Mouse (Mus musculus): ENCODE data around the gene Cxcr6. TPM values are rescaled to one million over a fixed set of nuclear protein-coding genes. Genes with fewer than 3 reads are reported as not detected.

The Cxcr6 gene
- polyA plus RNA-seq, 1 experiment from 2014 or later: 0.12 TPM

DNA sequence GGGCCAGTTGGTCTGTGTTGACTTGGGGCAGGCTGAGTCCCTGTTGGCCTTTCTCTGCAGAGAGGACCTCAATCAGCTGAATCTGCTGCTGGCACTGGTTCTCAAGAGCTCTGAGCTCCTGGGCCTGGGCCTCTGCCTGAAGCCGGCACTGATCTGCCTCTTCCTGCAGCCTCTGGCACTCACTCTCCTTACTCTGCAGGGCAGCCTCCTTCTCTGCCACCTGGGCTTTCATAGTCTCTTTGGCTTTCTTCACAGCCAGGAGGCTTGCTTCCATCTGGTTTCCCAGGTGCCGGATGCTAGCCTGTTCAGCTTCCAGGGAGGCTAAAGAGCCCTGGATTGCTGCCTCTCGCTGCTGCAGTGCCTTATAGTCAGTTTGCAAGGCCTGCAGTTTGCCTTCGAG lies 22.6 kb downstream of the Cxcr6 start:
- Histone ChIP-seq H3K27me3 (no peaks in the 10 kb centered on the region), H3K36me3 (peaks cover 72% of the 10 kb centered on the region), H3K27ac (no peak overlapping the region), H3K4me3 (no peak overlapping the region), H3K9ac (no peak overlapping the region), H3K4me2 (no peak overlapping the region), H3K4me1 (replicated peaks) (no peaks in the 10 kb centered on the region), H3K9me3 (no peaks in the 10 kb centered on the region)
- WGBS: 96% methylated on average over 4 of the region's 4 CpGs
- ATAC-seq (ENCODE audit: low FRiP score): no peak

DNA sequence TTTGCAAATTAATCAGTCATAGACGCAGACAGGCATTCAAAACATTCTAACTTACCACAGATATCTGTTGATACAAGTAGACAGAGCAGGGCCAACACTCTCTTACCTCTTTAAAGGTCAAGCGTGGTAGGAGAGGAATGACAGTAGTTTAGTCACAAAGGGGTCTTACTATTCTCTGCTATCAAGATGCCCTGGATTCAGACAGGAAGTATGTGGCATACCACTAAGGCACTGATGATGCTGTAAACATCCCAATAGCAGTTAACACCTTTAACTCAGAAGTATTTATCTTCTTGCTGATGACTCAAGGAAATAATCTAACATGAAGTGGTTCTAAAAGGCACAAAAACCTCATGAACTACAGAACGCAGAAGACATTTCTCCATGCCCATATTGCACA lies 29.6 kb downstream of the Cxcr6 start:
- Histone ChIP-seq H3K9ac (no peak overlapping the region), H3K9me3 (no peaks in the 10 kb centered on the region), H3K4me3 (no peak overlapping the region), H3K4me1 (replicated peaks) (no peaks in the 10 kb centered on the region), H3K4me2 (no peak overlapping the region), H3K36me3 (peaks cover 57% of the 10 kb centered on the region), H3K27ac (no peak overlapping the region), H3K27me3 (no peaks in the 10 kb centered on the region)
- no peak for ATAC-seq (ENCODE audit: low FRiP score)
- WGBS: 94% methylated on average over 3 of the region's 3 CpGs

DNA sequence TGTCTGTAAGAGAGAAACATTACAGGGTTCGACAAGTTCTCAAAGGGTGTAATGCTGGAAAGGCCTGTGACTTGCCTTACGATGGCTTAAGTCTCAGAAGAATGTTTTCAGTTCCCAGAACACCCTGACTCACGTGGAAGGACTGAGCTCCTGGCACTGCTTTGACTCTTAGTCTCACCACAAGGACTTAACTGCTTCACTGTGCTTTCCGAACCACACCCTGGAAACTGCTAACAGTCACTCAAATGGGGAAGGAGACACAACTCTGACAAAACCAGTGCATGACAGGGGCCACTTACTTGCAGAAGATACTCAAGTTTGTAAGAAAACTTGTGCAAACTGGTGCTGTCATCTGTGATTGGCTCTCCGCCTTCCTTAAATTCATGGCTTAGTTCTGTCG lies 34.0 kb downstream of the Cxcr6 start:
- no peak for ATAC-seq (ENCODE audit: low FRiP score)
- Histone ChIP-seq H3K36me3 (peaks cover 36% of the 10 kb centered on the region), H3K9me3 (no peaks in the 10 kb centered on the region), H3K4me1 (replicated peaks) (no peaks in the 10 kb centered on the region), H3K4me3 (no peak overlapping the region), H3K4me2 (no peak overlapping the region), H3K27me3 (no peaks in the 10 kb centered on the region), H3K9ac (no peak overlapping the region), H3K27ac (no peak overlapping the region)
- WGBS: 92% methylated on average over 6 of the region's 6 CpGs

DNA sequence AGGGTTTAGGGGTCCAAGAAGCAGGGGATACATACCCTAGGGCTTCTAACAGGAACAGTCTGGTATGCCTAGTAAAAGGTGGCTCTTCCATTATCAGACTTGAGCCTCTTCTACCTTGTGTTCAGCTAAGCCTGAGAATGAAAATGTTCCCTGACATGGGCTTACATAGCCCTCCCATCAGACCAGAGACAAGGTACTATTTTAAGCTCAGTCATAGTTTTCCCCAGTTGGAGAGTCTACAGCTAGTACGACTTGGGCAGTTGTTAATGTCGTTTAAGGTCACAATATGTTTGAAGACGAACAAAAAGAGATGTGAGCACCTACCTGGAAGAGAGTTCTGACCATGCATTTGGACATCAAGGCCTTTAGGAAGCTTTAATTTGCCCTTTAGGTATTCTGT lies 38.2 kb downstream of the Cxcr6 start:
- H3K27me3 ChIP-seq: no peaks in the 10 kb centered on the region
- no peak overlapping the region for H3K9ac ChIP-seq
- no peaks in the 10 kb centered on the region for H3K9me3 ChIP-seq
- peaks cover 9% of the 10 kb centered on the region for H3K36me3 ChIP-seq
- no peak overlapping the region for H3K4me3 ChIP-seq
- H3K4me1 ChIP-seq (replicated peaks): no peaks in the 10 kb centered on the region
- H3K27ac ChIP-seq: no peak overlapping the region
- no peak for ATAC-seq (ENCODE audit: low FRiP score)
- 86% methylated on average over 3 of the region's 3 CpGs for whole genome bisulfite sequencing
- H3K4me2 ChIP-seq: no peak overlapping the region

DNA sequence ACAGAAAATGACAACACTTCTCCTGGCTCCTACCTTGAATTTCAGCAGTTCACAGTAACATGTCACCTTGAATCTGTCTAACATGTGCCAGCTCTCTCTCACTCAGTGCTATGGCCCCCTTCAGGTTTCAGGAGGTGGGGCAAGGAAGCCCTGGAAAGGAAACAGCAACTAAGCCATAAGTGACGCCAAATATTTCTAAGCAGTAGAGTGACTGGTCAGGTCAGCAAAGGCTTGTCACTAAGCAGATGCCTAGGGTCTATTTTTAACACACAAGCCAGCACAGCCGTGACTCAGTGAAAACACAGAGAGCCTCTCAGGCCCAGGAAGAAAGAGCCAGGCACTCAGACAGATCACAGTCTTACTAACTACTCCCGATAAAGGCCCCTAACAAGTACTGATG lies 38.8 kb downstream of the Cxcr6 start:
- no peak for ATAC-seq (ENCODE audit: low FRiP score)
- Histone ChIP-seq H3K27ac (no peak overlapping the region), H3K4me1 (replicated peaks) (0 out of 2 replicates have a peak, but pooled peaks cover 6% of the 10 kb centered on the region), H3K9ac (no peak overlapping the region), H3K36me3 (peaks cover 6% of the 10 kb centered on the region), H3K9me3 (no peaks in the 10 kb centered on the region), H3K27me3 (no peaks in the 10 kb centered on the region), H3K4me2 (no peak overlapping the region), H3K4me3 (no peak overlapping the region)
- WGBS: 89% methylated on average over 3 of the region's 3 CpGs

DNA sequence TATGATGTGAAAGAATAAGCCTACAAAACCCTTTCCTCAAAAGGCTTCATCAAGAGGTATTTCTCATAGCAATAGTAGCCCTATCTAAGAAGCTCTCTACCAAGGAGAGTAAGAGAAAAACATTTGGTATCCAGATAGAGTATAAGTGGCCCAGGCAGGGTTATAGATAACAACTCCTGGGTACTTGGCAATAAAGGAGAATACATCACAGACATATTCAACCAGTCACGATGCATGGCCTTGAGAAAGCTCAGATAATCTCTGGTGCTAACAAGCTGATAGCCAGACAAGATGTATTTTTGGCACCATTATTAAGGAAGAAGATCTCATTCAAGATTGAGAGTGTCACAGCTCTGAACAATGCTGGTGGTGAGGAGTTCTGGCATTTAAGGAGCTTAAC lies 40.2 kb downstream of the Cxcr6 start:
- no peak overlapping the region for H3K9ac ChIP-seq
- no peaks in the 10 kb centered on the region for H3K9me3 ChIP-seq
- no peak overlapping the region for H3K4me3 ChIP-seq
- no peak for ATAC-seq (ENCODE audit: low FRiP score)
- no peaks in the 10 kb centered on the region; the same call in 1 of the 2 replicates for H3K36me3 ChIP-seq
- no peak overlapping the region for H3K4me2 ChIP-seq
- H3K27ac ChIP-seq: no peak overlapping the region
- H3K27me3 ChIP-seq: no peaks in the 10 kb centered on the region
- 95% methylated on average over 1 of the region's 1 CpGs for WGBS
- peaks cover 15% of the 10 kb centered on the region for H3K4me1 ChIP-seq (replicated peaks)

DNA sequence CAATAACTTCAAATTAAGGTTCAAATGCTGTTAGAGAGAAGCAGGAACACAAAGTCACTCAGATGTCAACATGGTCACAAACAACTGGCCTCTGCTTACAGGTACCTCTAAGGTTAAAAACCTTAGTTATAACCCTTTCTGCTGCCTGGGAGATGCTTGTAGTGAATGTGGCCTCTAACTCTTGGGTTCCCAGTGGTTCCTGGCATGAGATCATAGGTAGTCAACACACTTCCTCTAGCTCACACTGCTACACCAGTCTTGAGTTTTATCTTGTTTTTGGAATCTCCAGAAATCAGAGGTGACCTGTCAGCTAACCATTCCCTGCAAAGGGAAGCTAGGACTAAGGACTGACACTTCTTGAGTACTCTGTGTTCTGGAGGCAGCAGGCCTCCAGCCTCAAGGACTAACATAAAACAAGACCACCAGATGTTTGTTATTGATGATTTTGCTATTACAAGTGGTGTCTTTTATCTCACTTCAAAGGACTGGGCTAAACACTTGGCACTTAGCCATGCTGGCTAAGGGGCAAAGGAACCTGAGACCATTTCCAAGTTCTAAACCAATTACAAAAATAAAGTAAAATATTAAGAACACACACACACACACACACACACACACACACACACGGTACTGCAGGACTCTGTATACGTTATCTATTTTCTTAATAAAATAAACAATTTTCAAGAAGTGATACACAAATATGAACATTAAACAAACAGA lies 43.9 kb downstream of the Cxcr6 start:
- no peaks in the 10 kb centered on the region for H3K27me3 ChIP-seq
- peak overlapping the region; percentile 20; the same call in 1 of the 2 replicates for H3K9ac ChIP-seq
- ATAC-seq (ENCODE audit: low FRiP score): no peak
- H3K9me3 ChIP-seq: no peaks in the 10 kb centered on the region
- no peaks in the 10 kb centered on the region for H3K36me3 ChIP-seq
- no peak overlapping the region; the same call in 1 of the 2 replicates for H3K4me2 ChIP-seq
- no peak overlapping the region for H3K4me3 ChIP-seq
- 78% methylated on average over 2 of the region's 2 CpGs for WGBS
- H3K27ac ChIP-seq: no peak overlapping the region
- H3K4me1 ChIP-seq (replicated peaks): peaks cover 18% of the 10 kb centered on the region

DNA sequence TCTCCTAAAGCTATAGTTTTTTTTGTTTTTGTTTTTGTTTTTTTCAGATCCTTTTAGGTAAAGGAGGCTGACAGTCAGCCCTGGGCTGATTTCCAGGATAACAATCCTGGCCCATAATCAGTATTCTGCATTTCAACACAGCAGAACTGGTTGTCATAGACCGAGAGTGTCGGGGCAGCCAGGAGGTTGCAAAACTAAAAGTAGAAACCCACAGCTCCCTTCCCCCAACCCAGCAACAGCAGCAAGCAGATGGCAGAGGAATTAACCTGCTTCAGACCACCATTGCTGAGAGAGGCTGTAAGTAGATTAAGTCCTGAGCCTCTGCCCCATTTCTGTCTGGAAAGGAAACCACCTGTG lies 44.4 kb downstream of the Cxcr6 start:
- Histone ChIP-seq H3K4me1 (replicated peaks) (peaks cover 18% of the 10 kb centered on the region), H3K9me3 (no peaks in the 10 kb centered on the region), H3K4me3 (peak overlapping the region; percentile 67), H3K36me3 (no peaks in the 10 kb centered on the region), H3K27ac (peak overlapping the region; percentile 86; the same call in 1 of the 2 replicates), H3K9ac (peak overlapping the region; percentile 77), H3K4me2 (peak overlapping the region; percentile 83), H3K27me3 (no peaks in the 10 kb centered on the region; the same call in 1 of the 2 replicates)
- 19% methylated on average over 2 of the region's 2 CpGs for WGBS
- ATAC-seq (ENCODE audit: low FRiP score): no peak

DNA sequence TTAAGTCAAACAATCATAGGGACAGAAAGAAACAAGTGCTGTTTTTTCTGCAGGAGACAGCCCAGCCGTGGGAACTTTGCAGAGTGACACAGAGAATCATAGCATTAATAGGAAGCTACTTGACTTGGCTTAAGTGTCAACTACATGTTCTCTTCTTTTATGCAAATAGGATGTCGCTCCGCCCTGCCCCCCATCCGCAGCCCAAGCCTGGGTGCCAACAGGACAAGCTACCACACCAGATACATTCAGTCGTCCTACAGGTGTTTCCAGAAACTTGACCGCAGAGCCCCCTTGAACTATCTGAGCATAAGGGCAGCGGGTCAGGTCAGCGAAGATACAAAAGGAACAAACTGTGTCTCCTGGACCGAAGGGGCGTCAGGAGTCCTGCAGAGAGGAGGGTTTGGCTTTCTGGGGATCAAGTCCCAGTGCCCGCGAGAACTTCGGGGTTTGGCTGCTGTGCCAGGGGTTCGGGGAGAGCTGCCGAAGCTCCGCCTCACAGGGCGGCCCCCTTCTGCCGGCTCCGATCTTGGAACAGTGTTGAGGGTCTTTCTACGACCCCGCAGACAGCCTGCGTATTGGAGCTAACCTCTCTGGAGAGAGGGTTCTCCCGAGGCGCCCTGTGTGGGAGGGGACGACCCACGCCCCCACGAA lies 44.9 kb downstream of the Cxcr6 start:
- Histone ChIP-seq H3K4me2 (peak overlapping the region; percentile 83), H3K4me1 (replicated peaks) (peaks cover 18% of the 10 kb centered on the region), H3K9me3 (no peaks in the 10 kb centered on the region), H3K27me3 (no peaks in the 10 kb centered on the region; the same call in 1 of the 2 replicates), H3K9ac (peak overlapping the region; percentile 77), H3K36me3 (no peaks in the 10 kb centered on the region), H3K4me3 (peak overlapping the region; percentile 67), H3K27ac (peak overlapping the region; percentile 86)
- 1% methylated on average over 27 of the region's 27 CpGs for WGBS
- peak; percentile 85 for ATAC-seq (ENCODE audit: low FRiP score)

DNA sequence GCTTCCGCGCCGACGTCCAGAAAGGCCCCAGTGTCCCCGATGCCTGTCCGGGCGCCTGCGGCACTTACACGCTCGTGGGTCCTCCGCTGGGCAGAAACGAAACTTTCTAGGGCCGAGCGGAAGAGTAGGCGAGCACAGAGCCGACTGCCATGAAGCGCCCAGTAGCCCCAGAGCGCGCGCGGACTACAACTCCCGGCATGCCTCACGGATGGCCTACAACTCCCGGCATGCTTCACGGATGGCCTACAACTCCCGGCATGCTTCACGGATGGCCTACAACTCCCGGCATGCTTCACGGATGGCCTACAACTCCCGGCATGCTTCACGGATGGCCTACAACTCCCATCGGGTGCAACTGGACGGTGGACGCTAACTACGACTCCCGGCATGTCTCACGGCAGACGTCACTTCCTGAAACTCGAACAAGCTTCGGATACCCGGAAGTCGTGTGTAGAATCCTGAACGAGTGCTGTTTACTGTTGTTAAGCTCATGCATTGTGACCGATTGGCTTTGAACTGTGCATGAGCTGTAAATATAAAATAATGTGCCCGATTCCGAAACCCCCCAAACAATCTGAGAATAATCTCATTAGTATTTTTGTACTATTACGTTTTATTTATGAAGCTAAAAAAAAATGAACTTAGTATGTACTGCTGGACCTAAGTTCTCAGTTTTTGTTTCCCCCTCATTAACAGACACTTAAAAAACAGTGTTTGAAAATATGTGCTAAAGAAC lies 45.6 kb downstream of the Cxcr6 start, which contains the start of gene Fyco1:
TSS of gene Fyco1 (minus strand) at position 187 of the 736 bp plus-strand sequence.
- WGBS: under 1% methylated on average over 47 of the region's 47 CpGs
- ATAC-seq (ENCODE audit: low FRiP score): peak; percentile 99

DNA sequence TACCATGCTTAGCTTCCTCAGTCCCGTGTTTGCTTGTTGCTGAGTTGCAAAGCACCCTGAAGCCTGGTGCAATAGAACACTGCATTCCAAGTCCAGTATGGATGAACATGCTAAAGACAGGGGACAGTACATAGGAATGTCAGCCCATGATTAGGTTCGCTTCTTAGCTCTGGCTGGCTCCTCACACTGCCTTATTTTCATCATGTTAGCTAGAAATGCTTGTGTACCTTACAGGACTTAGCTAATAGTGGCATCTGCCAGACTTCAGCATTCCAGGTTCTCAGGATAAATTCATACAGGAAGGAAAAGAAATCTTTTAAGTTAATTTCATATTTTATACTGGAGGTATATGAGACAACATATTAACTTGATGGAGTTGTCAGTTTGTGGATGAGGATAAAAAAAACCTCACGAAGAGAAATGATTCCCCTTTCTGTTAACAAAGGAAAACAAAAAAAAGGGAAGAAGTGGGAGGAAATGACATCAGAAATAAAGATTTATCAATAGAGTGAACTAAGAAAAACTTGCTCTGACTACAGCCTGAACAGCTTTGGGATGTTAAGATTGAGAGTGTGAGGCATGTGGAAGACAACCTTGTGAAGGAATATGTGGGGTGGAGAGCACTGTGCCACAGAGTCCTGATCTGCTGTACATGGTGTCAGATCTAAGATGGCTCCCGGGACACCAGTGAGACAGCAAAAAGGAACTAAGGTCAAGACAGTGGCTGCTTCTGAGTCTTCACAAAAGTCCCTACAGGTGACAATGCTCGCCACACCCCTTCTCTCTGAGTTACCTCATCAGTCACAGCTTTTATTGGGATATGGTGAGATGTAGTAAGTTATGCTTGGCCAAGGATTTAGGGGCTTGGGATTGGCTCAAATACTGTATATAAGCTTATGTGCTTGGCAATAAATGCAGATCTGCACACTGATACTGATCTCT lies 46.4 kb downstream of the Cxcr6 start:
- Histone ChIP-seq H3K4me3 (peak overlapping the region; percentile 34), H3K27ac (peak overlapping the region; percentile 77), H3K9me3 (no peaks in the 10 kb centered on the region), H3K36me3 (no peaks in the 10 kb centered on the region), H3K27me3 (no peaks in the 10 kb centered on the region; the same call in 1 of the 2 replicates), H3K4me1 (replicated peaks) (peaks cover 18% of the 10 kb centered on the region), H3K9ac (peak overlapping the region; percentile 66), H3K4me2 (peak overlapping the region; percentile 64)
- WGBS: 65% methylated on average over 5 of the region's 5 CpGs
- ATAC-seq (ENCODE audit: low FRiP score): peak; percentile 14

More for the DNA sequence above, 45.6 kb downstream of the Cxcr6 start, which contains the start of gene Fyco1:
- Histone ChIP-seq H3K9ac (peak within 1 kb of the TSS; percentile 77), H3K9me3 (no peaks in the 10 kb centered on the region), H3K4me1 (replicated peaks) (peaks cover 18% of the 10 kb centered on the region), H3K4me3 (peak within 1 kb of the TSS; percentile 67), H3K27me3 (no peaks in the 10 kb centered on the region; the same call in 1 of the 2 replicates), H3K36me3 (no peaks in the 10 kb centered on the region), H3K27ac (peak within 1 kb of the TSS; percentile 86), H3K4me2 (peak within 1 kb of the TSS; percentile 83)
